23 mouse cellular contexts compared by ENCODE assay signal in the genomic region with DNA sequence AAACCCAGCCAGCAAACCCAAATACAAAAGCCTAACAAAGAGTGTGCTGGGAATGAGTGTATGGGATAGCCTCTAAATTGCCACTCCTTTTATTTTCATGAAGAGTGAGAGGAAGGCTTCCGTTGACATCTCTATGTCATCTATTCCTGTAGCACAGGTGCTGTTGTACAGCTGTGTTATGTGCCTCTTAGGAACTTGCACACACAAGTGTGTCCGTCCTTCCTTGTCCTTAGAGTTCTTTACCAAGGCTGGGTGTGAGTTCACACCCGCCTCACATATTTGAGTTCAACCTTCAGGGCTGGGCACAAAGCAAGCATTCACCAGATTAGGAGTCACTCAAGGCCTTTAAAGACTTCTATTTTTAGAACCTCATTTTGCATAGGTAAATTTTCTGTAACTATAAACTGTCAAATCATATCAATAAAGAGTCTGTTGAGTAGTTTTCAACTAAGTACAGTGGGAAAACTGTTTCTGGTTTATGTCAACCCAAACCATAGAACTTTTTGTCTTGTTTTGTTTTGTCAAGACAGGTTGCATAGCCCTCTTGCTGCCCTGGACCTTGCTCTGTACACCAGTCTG. TPM values are rescaled to one million over a fixed set of nuclear protein-coding genes. Genes with fewer than 3 reads are reported as not detected.
"Had no signal": no experiment of that assay in that cellular context is flagged by ENCODE, and none has a peak within 500 bp of the region (broad histone marks: within the 10 kb centered on the region; RNA-seq: fewer than 3 reads in every experiment).

No protein-coding gene starts in this region.

- H3K4me2 ChIP-seq: intestine, embryonic 15.5 days; kidney, embryonic 15.5 days; limb, embryonic 13.5 days; liver, embryonic 11.5 days; lung, embryonic 14.5 days; midbrain, embryonic 12.5 days; midbrain, embryonic 15.5 days; neural tube, embryonic 13.5 days had no signal

- H3K4me3 ChIP-seq: intestine, embryonic 15.5 days; kidney, embryonic 15.5 days; limb, embryonic 10.5 days; limb, embryonic 13.5 days; midbrain, embryonic 12.5 days; midbrain, embryonic 15.5 days; neural tube, embryonic 13.5 days had no signal

- H3K36me3 ChIP-seq: intestine, embryonic 15.5 days; kidney, embryonic 15.5 days; limb, embryonic 10.5 days; limb, embryonic 13.5 days; midbrain, embryonic 12.5 days; midbrain, embryonic 15.5 days; neural tube, embryonic 13.5 days had no signal

- ATAC-seq: intestine, embryonic 15.5 days; liver, postnatal 0 days; lung, postnatal 0 days; midbrain, embryonic 15.5 days had no signal

- H3K27ac ChIP-seq: intestine, embryonic 15.5 days; kidney, embryonic 15.5 days; limb, embryonic 10.5 days; limb, embryonic 13.5 days; liver, embryonic 14.5 days; macrophage; midbrain, embryonic 12.5 days; midbrain, embryonic 15.5 days; neural tube, embryonic 13.5 days had no signal

- DNase-seq: kidney, adult 11 months; kidney, adult 8-10 months; kidney, postnatal 10 days; kidney, postnatal 36 days; layer of hippocampus, postnatal 36 days; liver, postnatal 0 days; lung, embryonic 14.5 days; retina, postnatal 1 day; right cerebral cortex, postnatal 25 days; spleen, adult 18-20 months; thymus, postnatal 25 days had no signal

- H3K9me3 ChIP-seq: intestine, embryonic 15.5 days; kidney, embryonic 15.5 days; limb, embryonic 10.5 days; limb, embryonic 13.5 days; midbrain, embryonic 12.5 days; midbrain, embryonic 15.5 days; neural tube, embryonic 13.5 days had no signal

- H3K9ac ChIP-seq: intestine, embryonic 15.5 days; kidney, embryonic 15.5 days; limb, embryonic 13.5 days; liver, embryonic 14.5 days; liver, postnatal 0 days; lung, embryonic 14.5 days; midbrain, embryonic 12.5 days; midbrain, embryonic 15.5 days; neural tube, embryonic 13.5 days had no signal

- H3K27me3 ChIP-seq: intestine, embryonic 15.5 days had no signal

RNA-seq across cellular contexts. Expression of a gene that starts 5.3 kb away (rescaled TPM):
- total RNA-seq: megakaryocyte-erythroid progenitor cell, adult 5-6 weeks had no signal
